Mouse (Mus musculus) embryo, embryonic 11 days (tissue): Measurements from ENCODE around the gene Adam19.
"Not testable (repeated sequence)": the region's sequence is repeated elsewhere in the genome, so short reads cannot be mapped to it uniquely, and the experiment has no call there.

ENCODE experiments used
- DNase-seq: peaks from one replicate; pipeline ENCODE4 v3.0.0-alpha.2; 2015

Adam19 gene

DNA sequence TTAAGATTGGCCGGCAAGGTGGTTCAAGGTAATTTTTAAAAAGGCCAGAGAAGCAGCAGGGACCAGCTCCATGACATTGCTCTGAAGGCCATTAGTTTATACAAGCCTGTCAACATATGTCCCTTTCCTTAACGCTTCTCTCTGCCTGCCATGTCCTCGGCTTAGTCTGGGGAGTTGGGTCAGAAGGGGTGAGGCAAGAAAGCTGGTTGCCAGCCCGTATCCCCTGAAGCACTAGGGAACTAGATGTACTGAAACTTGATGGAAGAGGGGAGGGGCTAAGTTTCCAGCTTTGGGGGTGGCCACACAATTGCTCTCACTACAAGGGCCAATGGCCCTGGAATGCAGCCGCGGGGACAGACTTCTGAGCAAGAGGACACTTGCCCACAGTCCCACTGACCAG is 87.5 kb downstream of the Adam19 start:
- no peak for DNase-seq

DNA sequence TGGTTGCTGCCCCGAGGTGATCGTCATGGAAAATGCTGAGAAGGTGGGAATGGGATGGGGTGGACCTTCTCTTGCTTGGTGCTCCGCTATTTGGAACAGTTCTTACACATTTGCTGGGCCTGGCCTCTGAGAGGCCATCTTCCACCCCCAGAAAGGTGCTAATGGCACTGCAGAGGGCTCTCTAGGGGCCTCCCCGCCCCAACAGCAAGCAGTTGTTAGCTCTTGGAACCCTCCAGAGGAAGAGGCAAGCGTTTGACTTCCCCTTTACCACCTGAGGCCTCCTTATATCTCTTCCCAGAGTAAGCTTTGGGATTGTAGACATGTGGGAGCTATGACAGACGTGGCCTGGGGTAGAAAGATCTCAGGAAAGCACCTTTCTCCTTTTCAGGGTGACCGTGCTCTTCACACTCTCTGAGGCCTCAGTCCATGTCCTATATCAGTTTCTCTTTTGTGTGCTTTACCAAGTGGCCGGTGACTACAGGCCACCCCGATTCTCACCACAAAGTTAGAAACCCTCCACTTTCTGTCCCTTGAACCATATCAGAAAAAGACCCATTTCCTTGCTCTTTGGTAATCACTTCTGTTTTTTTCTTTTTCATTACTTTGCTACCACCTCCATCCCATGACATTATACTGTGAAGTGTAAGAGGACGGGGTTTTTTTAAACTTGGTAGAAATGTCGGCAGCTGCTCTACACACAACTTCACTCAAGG is 89.5 kb downstream of the Adam19 start:
- DNase-seq, result no peak

DNA sequence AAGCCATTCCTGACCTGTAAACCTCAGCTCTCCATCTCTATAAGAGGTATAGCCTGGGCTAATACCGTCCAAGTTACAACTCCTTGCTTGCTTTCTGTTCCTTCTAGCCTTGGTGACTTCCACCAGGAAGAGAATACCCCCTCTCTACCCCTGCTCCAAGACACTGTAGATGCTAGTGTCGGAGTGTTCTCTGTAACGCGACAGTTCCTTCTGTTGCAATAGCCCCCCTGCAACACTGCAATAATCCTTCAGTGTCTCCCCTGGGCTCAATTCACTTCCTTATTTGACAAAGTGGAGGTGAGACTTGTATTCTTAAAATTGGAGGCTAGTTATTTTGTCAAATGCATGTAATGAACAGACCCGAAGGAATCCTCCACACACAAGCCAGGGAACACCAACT is 90.8 kb downstream of the Adam19 start:
- no peak for DNase-seq

DNA sequence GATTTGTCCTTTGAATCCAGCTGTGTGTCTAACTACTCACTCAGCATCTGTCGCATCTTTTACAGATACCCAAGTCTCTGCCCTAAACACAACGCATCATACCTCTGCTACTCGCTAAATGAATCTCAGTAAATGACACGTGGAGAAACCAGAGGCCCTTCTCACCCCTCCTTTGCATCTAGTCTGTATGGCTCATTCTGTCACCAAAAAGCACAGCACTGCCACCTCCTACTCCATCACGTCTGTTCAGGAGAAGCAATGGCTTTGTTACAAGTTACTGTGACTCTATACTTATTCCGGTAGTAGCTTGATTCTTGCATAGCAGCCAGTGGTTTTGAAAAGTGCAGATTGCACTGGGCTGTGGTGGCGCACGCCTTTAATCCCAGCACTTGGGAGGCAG is 101.2 kb downstream of the Adam19 start:
- DNase-seq, result no peak

DNA sequence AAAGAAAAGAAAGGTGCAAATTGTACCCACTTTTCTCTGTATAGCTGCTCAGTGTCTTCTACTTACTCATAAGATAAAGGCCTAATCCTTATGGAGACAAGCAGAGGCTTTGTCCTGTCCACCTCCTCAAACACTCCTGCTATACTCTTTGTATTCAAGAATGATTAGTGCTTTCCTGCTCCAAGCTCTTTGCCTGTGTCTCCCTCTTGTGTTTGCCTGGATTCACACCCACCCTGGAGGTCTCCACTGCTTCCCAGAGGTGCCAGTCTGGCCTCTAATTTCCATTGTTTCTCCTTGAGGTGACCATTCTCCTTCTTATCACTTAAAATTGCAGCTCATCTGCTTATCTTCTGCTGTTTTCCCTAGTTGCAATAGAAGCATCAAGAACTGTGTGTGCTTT is 101.7 kb downstream of the Adam19 start:
- DNase-seq, result no peak

DNA sequence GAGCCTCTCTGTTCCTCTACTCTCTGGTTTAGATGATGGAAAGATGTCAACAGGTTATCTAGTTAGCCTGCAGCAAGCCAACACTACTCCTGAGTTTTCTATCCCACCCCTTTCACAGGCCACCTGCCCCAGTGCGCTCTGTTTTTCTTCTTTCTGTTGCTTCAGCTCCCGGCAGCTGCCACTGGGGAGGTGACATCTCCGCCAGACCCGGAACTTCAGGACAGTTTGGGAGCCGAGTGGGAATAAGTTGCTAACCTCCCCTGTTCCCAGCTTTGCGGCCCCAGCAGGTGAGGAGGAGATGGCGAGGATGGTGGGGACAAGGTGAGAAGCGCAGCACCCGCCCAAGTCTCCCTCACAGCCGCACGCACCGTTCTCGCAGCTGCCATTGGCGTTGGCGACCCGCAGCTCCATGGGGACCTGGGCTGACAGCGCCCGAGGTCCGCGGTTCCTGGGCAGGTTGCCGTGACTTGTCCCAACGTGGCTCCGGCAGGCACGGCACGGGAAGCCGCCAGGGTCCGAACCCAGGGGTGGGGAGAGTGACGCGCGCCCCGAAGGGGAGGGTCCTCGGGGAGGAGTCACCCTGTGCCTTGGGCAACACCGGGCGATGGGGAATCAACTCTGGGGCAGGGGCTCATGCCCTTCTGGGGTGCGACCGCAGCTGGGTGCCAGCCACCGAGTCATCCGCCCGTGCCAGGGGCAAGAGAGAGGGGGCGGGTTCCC is 110.2 kb downstream of the Adam19 start, which contains the start of gene Nipal4:
TSS of gene Nipal4 (minus strand) at position 643 of the 720 bp plus-strand sequence.
- DNase-seq, result peak; percentile 25

DNA sequence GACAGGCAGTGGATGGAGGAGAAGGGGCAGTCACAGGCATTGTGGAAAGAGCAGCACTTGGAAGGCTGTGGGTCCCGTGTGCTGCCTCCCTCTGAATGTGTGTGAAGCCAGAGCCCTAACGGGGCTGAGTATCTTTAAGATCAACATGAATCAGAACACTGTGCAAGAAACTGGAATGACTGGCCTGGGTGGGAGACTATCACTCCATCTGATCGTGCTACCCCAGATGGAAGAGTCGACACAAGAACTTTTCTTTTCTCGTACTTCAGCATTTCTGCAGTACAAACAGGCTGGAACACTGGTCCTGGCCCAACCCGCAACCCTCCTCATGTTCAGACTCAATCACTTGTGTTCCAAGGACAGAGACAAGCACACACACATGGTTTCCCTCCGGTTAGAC is 112.7 kb downstream of the Adam19 start:
- no peak for DNase-seq

DNA sequence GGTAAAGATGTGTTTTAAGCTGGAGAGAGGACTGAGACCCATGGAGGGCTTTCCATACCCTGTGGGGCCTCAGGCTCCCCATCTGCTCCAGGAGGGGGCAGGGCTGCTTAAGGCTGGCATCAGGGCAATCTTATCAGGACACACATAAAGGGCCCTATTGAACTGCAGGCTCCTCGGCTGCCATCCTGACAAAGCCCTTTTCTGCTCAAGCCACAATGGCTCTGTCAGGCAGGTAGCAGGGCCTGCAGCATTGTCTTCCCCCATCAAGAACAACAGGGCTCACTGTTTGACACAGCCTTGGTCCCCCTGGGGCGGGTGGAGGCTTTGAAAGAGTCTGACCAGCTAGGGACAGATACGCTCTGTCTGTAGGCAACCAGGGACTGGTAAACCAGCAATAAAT is 114.1 kb downstream of the Adam19 start:
- no peak for DNase-seq

DNA sequence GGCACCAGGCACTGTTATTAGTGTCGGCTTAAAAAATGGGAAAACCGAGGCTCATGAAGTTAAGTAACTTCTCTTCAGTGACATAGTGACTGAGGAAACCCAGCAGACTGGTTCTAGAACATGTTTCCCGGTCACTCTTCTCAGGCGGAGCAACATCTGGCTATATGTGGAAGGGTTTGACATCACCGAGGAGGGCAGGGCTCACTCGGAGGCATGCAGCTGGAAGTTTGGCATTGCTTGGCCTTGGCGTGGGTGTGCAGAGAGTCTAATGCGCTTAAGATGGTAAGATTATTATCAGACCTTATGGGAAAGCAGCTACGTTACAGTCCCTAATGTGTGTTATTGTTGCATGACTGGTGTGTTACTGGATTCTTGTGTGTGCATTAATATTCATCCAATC is 116.3 kb downstream of the Adam19 start:
- DNase-seq, result no peak

DNA sequence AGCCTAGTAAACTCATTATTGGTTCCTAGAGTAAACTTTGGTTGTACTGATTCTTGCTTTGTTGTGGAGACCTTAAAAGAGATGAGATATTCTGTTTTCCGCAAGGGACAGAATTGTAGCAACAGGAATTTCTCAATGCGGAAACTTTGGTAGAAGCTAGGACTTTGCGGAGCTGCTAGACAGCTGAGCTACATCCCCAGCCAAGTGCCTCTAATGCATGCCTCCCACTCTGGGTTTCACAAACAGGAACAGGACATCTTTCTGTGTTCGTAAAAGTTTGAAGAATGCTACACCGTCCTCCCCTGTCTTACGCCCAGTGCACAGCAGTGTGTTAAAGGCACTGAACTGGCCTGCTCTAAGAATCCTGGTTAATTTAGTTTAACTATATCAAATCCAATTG is 120.4 kb downstream of the Adam19 start:
- no peak for DNase-seq

DNA sequence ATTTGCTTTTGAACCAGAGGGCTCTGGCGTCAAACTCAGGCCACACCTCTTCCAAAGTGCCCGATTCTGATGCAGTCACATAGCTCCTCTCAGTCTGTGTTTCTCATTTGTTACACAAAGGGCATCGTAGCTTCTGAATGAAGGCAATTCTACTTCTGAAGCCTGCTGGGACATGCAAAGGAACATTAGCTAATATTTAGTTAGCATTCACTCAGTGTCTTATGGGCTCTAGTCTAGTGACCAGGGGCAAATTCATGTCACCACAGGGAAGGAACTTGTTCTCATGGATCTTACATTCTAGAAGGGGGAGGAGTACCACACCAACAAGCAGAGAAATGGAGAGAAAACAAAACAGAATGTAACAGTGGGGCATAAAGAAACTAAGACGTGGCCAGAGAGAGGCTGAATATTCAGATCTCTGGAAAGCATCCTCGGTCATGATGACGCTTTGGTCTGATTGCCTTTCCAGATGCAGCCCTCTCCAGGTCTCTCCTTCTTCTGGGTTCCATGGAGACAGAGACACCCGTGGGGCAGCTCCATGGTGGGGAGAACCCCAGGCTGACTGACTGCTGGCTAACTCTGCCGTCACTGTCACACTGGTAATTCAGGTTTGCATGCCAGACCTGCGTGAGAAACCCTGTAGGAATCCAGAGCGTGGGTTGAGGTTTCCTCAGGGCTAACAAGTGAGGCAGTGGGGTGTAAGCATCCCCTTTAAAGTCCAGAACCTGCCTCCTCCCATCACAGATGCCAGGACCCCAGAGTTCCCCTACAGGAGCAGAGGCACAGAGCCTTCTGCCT is 121.7 kb downstream of the Adam19 start:
- DNase-seq, result no peak

DNA sequence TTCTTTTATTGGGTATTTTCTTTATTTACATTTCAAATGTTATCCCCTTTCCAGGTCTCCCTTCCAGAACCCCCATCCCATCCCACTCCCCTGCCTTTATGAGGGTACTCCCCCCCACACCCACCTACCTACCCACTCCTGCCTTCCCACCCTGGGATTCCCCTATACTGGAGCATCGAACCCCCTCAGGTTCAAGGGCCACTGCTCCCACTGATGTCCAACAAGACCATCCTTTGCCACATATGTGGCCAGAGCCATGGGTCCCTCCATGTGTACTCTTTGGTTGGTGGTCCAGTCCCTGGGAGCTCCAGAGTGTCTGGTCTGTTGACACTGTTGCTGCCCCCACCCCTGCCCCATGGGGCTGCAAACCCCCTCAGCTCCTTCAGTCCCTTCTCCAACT is 126.2 kb downstream of the Adam19 start:
- not testable (repeated sequence) for DNase-seq

DNA sequence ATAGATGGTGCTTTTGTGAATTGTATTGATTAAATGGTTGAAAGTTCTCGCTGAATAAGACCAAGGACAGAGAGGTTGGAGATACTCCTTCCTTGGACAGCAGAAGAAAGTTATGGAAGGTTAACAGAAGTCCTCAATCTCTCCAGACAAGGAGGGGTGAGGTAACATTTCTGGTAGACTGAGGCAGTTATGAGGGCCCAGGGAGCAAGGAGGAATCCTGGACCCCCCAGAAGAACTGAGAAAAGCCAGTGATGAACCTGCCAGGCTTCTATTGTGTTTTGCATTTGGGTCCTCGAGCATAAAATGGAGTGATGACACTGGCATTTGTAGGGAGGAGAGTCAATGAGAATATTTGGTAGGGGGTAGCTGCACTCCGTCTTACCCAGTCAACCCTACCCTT is 129.2 kb downstream of the Adam19 start:
- no peak for DNase-seq

DNA sequence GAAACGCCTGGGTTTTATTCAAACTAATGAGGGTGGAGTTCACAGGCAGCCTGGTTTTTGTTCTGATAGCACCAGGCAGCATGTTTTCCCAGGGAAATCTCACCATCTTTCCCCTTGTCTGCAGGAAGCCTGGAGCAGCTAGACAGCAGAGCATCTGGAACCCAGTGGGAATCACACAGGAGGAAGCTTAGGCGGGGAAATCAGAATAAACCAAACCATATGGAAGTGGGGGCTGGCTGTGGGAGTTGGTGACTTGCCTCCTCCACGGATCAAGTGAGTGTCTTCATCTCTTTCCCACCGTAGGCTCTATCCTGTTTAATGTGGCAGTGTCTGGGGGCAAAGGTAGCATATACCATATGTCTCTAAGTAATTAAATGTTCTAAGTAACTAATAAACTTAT is 129.7 kb downstream of the Adam19 start:
- peak; percentile 37 for DNase-seq

DNA sequence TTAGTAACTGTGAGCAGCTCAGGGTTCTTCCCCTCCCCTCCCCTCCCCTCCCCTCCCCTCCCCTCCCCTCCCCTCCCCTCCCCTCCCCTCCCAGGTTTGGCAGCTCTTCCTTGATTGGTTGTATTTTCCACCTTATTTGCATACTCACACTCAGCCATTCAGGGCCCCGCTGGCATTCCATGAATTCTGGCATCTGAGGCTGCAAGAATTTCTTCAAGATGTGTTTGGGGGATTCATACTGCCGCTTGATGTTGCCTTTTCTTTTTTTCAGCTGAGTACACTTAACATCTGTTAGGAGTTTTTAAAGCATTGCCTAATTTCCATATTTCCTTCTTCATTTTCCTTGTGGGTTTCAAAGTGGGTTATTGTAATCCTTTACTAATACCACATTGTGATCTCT is 132.5 kb downstream of the Adam19 start:
- DNase-seq, result no peak

DNA sequence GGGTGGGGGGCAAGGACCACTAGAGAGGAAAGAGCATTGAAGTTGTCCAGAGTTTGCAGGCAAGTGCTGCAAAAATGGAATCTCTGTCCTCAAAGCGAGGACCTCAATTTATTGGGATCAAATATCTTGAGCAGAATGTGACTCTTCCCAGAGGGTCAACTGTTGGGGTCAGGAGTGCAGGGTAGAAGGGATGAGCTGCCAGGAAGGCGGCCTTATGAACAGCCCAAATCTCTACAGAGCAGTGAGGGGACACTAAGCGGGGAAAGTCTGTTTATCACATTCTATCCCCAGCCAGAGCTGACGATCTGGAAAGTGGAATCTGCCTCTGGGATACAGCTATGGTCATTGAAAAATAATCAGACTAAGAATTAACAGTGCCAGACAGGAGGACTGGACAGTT is 138.4 kb downstream of the Adam19 start:
- no peak for DNase-seq
